Mouse (Mus musculus) cerebellum, adult 18-20 months (tissue): ENCODE measurements around the gene Foxn3.

Experiments
- DNase-seq, 2 experiments: peaks; one replicate each; pipeline ENCODE4 v3.0.0; 2021

Gene Foxn3

DNA sequence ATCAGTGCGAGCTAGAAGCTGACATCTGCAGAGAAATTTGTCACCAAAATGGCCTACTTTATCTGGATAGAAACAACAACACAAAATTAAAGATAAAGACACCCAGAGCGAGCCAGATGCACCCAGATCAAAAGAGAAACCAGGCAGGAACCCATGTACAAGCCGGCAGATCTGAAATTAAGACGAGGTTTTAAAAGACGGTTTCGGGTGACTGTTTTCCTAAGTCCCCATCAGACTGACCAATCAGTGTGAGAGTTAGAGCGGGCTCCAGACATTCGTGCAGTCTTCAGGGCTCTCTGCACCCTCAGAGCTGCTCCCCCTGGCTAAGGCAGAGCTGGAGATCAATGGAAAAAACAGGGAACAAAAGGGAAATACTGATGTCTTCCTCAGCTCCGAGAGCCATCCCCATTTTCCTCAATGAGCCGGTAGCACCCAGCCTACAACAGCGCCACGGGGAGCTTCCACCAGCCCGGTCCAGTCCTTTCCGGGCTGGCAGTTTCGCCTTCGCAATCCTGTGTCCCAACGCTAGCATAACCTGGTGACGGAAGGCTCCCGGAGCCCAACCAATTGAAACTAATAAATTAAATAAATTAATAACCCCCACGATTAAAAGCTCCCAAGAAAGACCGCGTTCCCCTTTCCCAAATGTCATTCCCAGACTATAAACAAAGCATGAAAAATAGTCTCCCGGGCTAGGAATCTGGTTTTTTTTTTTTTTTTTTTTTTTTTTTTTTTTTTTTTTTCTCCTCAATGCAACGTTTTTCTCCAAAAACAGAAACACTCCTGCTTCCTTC, 1.1 kb downstream of the Foxn3 start:
- DNase-seq: peak; percentile 67 to 76

DNA sequence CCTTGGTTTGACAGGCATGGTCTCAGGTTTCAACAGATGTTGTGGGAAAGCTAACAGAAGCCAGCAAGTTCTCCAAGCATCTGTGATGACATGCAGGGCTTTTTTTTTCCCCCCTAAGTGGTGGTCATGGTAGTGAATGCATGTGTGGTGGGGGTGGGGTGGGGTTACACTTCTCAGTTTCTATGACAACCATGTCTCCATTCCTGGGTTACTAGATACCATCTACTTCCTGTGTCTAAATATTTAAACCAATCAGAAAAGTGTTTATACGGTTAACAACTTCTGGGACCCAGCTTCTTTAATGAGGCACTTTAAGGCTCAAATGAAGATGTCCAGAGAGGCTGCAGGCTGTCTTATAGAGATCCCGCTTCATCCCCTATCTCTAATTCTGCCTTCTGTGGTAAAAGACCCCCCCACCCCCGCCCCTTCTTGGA, 2.0 kb downstream of the Foxn3 start:
- DNase-seq: no peak

DNA sequence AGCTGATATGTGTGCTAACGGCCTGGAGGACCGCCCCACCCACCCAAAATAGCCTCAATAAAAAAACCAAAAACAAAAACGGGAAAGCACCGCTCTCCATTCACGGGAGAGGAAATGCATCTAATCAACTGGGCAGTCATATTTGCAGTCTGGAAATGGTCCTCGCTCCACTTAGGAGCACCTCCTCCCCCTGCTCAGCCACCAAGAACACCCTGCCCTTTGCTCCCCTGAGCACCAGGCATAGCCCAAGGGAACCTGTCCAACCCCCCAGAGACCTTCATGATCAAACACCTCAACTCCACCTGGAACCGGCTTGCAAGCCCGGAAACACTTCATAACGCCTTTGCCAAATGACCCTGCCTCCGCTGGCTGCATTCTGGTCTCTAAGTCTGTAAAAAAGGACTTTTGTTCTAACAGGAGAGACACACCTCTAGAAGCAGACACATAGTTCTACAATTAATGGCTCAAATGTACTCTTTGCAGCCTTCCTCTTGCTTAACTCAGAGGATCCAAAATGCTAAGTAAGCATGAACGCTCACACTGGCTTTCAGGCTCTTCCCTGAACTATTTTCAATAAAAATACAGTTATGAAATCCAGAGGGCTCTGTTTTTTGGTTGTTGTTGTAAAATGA, 2.6 kb downstream of the Foxn3 start:
- DNase-seq: no peak

DNA sequence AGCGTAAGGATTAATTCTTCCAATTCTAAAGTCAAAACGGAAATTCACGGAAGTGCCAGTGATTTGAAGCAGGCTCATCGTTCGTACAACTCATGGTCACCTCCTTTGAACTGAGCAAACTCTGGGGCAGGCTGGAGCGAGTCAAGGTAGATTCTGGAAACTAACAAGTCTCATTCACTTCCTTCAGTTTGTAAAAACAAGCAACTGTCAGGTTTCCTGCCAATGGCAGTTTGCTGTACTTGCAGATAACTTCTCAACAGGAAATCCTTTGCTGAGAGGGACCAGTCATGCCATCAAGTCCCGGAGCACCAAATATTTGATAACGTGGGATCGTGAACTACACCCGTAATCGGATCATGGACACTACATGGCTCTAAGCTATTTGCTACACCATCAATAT, 3.9 kb downstream of the Foxn3 start:
- DNase-seq: no peak

DNA sequence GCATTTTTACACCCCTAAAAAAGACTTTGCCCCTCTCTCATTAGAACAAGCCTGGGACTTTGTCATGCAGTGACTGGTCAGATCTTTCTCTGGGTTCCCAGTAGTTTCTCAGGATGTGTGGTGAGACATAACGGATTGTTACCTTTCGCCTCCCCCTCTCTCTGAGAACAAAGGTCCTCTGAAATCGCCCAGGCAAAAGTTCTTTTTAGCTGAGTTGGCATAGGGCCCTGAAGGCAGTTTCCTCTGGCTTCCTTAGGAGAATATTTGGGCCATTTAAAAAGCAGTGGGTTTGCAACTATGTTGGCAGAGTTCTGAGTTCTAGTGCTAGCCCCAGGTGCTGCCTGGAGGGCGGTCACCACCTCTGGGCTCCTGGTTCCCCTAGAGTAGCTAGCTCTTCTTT, 4.9 kb downstream of the Foxn3 start:
- no peak for DNase-seq

DNA sequence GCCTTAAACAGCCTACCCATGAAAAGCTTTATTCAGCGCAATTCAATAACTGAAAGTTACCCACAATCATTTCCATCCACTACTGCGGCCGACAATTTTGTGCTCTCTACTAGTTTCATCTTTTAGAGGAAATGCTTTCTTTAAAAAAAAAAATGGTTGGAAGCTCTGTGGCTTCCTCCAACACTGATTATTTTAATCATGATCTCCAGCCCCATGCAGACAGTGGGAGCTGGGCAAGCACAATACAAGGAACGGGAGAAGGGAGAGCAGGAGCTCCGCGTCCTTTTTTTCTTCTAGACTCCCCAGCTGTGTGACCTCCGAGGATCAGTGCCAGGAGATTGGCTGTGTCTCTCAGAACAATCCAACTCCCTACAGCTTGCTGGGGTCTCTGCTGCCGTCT, 5.9 kb downstream of the Foxn3 start:
- DNase-seq: no peak

DNA sequence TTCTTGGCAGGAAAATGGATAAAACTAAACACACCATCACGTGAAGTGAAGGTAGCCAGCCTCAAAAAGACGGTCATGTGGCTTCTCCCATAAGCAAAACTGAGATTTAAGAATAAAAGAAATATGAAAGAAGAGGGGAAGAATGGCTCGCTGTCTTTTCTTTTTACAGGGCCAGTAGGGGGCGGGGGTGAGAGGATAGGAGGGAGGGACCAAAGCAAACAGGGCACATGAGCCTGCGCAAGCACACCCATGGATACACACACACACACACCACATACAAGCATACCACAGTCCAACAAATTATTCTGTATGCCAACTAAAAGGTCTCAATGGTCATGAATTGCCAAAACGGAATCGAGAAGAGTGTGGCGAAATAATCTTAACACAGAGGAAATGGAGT, 12.8 kb downstream of the Foxn3 start:
- no peak for DNase-seq

DNA sequence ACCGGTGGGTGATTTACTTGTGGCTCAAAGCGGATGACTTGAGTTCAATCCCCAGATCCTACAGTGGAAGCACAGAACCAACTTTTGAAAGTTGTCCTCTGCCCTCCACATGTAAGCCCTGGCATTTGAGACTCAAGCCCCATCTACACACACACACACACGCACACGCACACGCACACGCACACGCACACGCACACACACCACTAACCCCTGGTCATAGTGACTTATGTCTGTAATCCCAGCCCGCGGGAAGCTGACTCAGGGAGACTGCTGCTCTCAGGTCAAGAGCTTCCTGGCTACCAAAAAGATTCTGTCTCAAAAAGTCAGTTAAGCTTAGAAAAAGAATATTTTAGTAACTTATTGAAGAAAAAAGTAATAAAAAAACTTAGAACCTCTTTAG, 13.6 kb downstream of the Foxn3 start:
- DNase-seq: no peak

GRCm38 (mm10) chr12:99548419-99548818, 15.0 kb downstream of the Foxn3 start:
- DNase-seq: no peak

DNA sequence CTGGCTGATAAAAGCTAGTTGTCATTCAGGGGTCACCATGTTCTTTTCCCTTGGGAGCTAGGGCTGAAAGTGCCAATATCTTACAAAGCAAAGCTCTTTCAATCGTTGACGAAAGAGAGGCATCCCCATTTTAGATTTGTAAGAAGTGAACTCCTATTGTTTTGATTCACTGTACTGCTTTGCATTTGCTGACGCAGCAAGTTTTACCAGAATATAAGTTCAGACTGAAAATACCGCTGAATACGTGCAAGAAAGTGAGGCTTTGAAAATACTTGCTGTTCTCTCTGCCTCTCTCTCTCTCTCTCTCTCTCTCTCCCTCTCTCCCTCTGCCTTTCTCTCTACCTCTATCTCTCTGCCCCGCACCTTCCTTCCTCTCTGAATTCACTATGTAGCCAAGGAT, 16.1 kb downstream of the Foxn3 start:
- no peak for DNase-seq

DNA sequence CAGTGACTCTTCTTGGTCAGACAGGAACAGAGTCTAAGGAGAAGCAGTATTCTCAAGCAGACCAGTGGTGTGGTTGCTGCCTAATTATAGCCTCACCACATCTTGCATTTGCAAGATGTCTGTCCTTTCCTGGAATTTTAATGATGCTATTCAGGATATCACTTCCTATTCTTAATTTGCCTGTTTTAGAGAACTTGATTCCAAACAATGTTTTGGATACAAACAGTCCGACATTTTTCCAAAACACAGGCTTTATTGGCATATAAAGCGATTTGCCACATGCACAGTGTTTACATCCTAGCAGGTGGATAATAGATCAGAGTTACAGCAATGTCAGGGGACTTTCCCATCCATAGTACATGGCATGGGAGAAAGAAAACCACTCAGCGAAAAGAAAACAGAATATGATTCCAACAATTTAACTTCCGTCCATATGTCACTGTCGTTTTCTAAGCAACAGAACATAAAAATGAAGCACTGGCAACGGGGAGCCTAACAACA, 18.1 kb downstream of the Foxn3 start:
- no peak for DNase-seq

DNA sequence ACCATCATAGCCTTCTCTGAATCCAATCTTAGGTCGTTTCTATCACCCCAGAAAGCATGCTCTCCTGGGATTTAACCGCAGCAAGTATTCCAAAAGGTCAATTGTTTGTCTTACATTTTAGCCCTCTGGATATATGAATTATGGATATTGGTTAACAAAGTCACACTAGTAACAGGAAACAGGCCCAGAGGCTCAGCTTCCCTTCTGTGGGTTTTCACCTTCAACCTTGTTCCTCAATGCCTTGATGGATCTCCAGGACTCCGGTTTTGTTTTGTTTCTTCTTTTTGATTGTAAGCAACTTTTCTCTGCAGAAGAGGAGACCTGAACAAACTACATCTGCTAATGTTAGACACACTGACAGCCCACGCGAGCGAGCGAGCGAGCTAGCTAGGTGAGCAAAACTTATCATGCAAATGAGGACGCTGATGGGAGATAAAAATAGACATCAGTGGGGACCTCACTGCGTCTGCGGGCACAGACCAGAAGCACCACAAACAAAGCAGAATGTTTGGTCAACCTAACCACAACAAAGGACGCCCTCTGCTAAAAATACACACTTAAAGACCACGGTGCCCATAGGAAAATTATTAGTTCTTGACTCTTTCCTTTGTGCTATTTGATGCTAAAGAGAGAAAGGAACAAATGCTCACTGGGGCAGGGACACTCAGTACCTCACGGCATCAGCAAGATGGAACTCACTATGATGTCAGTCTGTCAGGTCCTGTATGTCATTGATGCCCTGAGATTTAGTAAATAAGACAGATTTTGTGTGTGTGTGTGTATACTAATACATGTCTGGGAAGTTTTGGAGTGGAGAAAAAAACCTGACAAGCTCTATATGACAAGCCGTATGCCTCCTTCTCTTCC, 18.9 kb downstream of the Foxn3 start:
- no peak for DNase-seq

DNA sequence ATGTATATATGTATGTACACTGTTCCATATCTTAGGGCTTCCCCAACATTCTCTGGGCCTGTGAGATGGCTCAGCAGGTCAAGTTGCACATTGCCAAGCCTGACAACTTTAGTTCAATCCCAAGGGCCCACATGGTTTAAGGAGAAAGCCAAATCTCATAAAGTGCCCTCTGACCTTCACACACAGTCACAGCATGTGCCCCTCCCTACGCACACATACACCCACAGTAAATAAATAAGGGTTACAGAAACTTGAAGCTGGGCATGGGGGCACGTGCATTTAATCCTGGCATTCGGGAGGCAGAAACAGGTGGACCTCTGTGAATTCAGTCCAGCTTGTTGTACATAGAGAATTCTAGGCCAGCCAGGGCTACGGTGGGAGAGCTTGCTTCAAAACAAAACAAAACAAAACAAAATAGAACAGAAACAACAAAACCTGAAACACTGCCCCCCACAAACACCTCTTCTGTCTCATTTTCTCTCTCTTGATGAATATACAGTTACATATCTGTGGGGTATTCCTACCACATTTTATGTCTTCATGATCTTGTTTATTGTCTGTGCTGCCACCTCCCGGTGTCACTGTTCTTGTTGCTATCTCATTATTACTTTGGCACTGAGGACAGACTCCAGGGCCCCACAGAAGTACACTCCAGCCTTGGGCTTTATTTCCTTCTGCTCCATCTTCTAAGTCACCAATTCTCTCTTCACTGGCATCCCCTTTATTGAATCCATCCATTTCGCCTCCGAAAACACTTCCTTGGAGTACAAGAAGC, 19.8 kb downstream of the Foxn3 start:
- DNase-seq: peak; percentile 44 to 47

- DNase-seq: no peak
Observed at GRCm38 (mm10) chr12:99540201-99540600, 23.2 kb downstream of the Foxn3 start.

GRCm38 (mm10) chr12:99537316-99537715, 26.1 kb downstream of the Foxn3 start:
- no peak for DNase-seq

GRCm38 (mm10) chr12:99536426-99536825, 27.0 kb downstream of the Foxn3 start:
- no peak for DNase-seq

GRCm38 (mm10) chr12:99532342-99532741, 31.0 kb downstream of the Foxn3 start:
- DNase-seq: no peak

DNA sequence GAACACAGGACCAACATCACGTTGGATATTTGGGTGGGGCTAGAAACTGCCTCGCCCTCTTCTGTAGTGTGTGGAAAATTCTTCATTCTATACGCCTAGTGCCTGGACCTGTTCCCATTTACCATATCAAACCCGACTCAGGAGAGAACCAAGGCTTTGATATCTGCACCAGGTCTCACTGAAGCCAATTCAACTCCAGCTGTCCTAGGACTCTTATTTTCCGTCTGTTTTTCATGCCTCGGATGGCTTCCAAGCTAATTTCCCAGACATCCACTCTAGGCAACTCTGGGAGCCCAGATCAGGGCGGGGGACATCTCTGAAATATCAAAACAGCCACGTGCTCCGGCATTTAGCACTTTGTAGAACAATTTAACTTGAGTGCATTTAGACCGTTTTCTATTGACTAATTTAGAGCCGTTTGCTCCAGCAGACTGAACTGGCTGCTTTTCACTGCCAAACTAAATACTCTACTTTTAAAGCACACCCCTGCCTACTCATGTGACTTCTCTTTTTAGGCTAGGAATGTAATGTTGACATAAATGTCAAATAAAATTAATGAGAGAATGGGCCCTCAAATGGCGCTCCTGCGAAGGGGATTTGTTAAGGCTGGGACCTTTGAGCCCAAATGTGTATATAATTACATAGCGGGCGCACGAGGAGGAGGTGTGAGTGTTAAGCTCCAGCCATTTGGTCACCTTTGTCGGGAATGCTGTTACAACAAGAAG, 33.5 kb downstream of the Foxn3 start:
- no peak for DNase-seq

DNA sequence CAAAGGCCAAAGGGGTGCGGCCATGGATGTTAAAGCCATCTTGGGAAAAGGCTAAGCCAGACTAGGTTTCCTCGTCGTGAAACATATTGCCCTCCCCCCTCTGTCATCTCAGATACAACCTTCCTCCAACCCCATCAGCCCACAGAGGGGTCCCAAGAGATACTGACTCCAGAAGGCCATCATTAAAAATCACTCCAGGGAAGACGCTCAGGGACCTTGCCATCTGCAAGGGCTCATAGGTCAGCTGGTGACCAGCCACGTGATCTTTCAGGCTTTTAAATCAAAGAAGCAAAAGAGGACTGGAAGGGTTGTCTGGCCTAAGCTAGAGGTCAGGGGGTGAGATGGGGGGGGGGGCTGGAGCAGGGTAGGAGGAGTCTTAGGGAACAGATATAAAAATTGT, 34.4 kb downstream of the Foxn3 start:
- DNase-seq: no peak

DNA sequence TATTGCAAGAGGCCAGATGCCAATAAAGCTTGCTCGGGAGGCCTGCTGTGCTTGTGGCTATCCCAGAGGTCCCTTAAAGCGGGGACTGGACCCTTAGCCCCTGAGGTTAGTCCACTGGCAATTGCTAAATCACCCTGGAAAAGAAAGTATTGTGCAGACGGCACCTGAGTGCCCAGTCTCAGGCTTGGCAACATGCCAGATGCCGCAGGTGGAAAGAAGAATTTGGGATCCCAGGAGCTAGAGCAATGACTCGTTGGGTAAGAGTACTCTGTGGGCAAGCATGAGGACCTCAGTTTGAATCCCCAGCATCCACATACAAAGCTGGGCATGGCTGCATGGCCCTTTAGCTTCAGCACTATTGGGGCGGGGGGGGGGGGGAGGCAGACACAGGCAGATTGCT, 35.9 kb downstream of the Foxn3 start:
- DNase-seq: peak; percentile 44 to 57

DNA sequence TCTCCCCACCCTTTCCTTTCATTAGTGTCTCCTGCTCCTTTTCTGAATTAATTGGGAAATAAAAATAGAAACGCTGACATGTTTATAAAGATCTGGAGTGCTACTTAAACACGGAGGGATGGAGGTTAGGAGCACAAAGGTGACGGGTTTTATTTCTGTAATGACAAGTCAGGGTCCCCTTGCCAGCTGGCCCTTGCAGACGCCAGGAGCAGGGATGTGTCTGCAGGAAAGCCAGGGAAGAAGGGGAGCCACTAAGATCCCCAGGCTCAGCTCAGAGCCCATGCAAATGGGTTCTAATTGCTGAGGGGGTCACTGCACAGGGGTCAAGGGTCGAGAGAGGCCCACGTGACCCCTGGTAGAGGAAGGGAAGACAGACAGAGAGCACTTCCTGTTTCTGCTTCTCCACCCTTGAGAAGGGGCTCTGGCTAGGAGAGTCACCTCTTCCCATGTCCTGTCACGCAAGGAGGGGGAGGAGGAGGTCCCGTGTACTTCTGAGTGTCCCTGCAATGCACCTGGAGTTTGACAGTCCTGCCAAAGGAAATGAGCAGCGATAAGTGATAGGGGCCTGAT, 36.7 kb downstream of the Foxn3 start:
- DNase-seq: no peak

GRCm38 (mm10) chr12:99522882-99523281, 40.5 kb downstream of the Foxn3 start:
- DNase-seq: no peak
